Mouse (Mus musculus): ENCODE data around the gene Aldh1l1. TPM values are rescaled to one million over a fixed set of nuclear protein-coding genes. Genes with fewer than 3 reads are reported as not detected.

The Aldh1l1 gene
- polyA plus RNA-seq, 1 experiment from 2014 or later: 101 TPM

DNA sequence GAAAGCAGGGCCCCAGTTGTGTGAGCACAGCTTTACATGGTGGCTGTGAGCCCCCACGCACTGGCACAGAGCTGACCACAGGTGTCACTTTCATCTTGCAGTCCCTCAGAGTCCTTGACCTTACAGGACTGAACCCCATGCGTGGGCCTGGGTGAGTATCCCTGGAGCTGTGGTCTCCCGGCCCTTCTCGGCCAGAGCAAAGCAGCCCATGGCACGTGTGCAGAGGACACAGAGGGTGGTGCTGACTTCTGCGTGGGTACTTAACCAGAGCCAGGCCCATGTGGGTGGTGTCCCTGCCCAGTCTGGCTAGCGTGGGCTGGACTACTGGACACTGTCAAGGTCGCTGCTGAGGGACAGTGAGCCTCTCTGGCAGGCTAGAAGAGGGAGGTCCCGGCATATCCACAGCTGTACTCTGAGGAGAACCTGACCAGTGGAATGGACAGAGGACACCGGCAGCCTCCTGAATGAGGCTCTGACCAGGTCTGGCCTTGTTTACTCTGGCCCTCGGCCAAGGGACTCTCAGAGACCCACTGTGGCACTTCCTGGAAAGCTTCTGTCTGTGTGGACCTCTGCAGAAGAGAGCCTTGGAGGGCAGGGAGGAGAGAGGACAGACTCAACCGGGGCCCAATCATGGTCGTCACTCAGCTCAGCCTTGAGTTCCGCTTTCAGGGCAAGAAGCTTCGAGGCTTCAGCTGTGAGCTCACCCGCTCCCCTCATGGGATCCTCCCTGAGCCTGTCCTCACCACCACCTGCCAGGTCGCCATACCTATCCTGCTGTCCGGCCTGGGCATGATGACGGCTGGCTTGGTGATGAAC, 132.8 kb downstream of the Aldh1l1 start:
- WGBS: 89% methylated on average over 19 of the region's 19 CpGs
- ATAC-seq: no peak

GRCm38 (mm10) chr6:90619936-90620335, 133.7 kb downstream of the Aldh1l1 start:
- H3K27ac ChIP-seq (ENCODE audit: low read depth, low read length): no peak overlapping the region
- H3K36me3 ChIP-seq (ENCODE audit: control insufficient read depth, insufficient read depth, low read length): no peaks in the 10 kb centered on the region
- H3K27me3 ChIP-seq (replicated peaks; ENCODE audit: control insufficient read depth, insufficient read depth, low read length): no peaks in the 10 kb centered on the region
- ATAC-seq: no peak
- H3K4me1 ChIP-seq (ENCODE audit: control insufficient read depth, insufficient read depth, low read depth, low read length): peaks cover 5% of the 10 kb centered on the region
- WGBS: 63% methylated on average over 5 of the region's 5 CpGs
- no peak overlapping the region for H3K4me3 ChIP-seq (ENCODE audit: low read length)
- H3K9ac ChIP-seq (ENCODE audit: low read depth, low read length): no peak overlapping the region
- H3K4me2 ChIP-seq (ENCODE audit: low read length): no peak overlapping the region
- H3K9me3 ChIP-seq (ENCODE audit: control insufficient read depth, low read length): no peaks in the 10 kb centered on the region

More for the DNA sequence above, 132.8 kb downstream of the Aldh1l1 start:
- Histone ChIP-seq H3K4me1 (ENCODE audit: control insufficient read depth, insufficient read depth, low read depth, low read length) (peaks cover 5% of the 10 kb centered on the region), H3K36me3 (ENCODE audit: control insufficient read depth, insufficient read depth, low read length) (no peaks in the 10 kb centered on the region), H3K9me3 (ENCODE audit: control insufficient read depth, low read length) (no peaks in the 10 kb centered on the region), H3K9ac (ENCODE audit: low read depth, low read length) (no peak overlapping the region), H3K4me3 (ENCODE audit: low read length) (no peak overlapping the region), H3K27ac (ENCODE audit: low read depth, low read length) (no peak overlapping the region), H3K4me2 (ENCODE audit: low read length) (no peak overlapping the region), H3K27me3 (replicated peaks; ENCODE audit: control insufficient read depth, insufficient read depth, low read length) (no peaks in the 10 kb centered on the region)

GRCm38 (mm10) chr6:90620791-90621583, 134.8 kb downstream of the Aldh1l1 start:
- H3K9ac ChIP-seq (ENCODE audit: low read depth, low read length): no peak overlapping the region
- peaks cover 5% of the 10 kb centered on the region for H3K4me1 ChIP-seq (ENCODE audit: control insufficient read depth, insufficient read depth, low read depth, low read length)
- no peak overlapping the region for H3K27ac ChIP-seq (ENCODE audit: low read depth, low read length)
- H3K36me3 ChIP-seq (ENCODE audit: control insufficient read depth, insufficient read depth, low read length): no peaks in the 10 kb centered on the region
- H3K4me2 ChIP-seq (ENCODE audit: low read length): no peak overlapping the region
- 54% methylated on average over 9 of the region's 9 CpGs for WGBS
- ATAC-seq: no peak
- H3K9me3 ChIP-seq (ENCODE audit: control insufficient read depth, low read length): no peaks in the 10 kb centered on the region
- H3K27me3 ChIP-seq (replicated peaks; ENCODE audit: control insufficient read depth, insufficient read depth, low read length): no peaks in the 10 kb centered on the region
- no peak overlapping the region for H3K4me3 ChIP-seq (ENCODE audit: low read length)

- Histone ChIP-seq H3K4me3 (ENCODE audit: low read length) (no peak overlapping the region), H3K36me3 (ENCODE audit: control insufficient read depth, insufficient read depth, low read length) (no peaks in the 10 kb centered on the region), H3K4me1 (ENCODE audit: control insufficient read depth, insufficient read depth, low read depth, low read length) (peaks cover 5% of the 10 kb centered on the region), H3K27me3 (replicated peaks; ENCODE audit: control insufficient read depth, insufficient read depth, low read length) (no peaks in the 10 kb centered on the region), H3K9me3 (ENCODE audit: control insufficient read depth, low read length) (no peaks in the 10 kb centered on the region), H3K4me2 (ENCODE audit: low read length) (no peak overlapping the region), H3K27ac (ENCODE audit: low read depth, low read length) (no peak overlapping the region), H3K9ac (ENCODE audit: low read depth, low read length) (no peak overlapping the region)
- ATAC-seq: no peak
- 75% methylated on average over 6 of the region's 6 CpGs for WGBS
These were observed 135.3 kb downstream of the Aldh1l1 start for GRCm38 (mm10) chr6:90621584-90621890.

DNA sequence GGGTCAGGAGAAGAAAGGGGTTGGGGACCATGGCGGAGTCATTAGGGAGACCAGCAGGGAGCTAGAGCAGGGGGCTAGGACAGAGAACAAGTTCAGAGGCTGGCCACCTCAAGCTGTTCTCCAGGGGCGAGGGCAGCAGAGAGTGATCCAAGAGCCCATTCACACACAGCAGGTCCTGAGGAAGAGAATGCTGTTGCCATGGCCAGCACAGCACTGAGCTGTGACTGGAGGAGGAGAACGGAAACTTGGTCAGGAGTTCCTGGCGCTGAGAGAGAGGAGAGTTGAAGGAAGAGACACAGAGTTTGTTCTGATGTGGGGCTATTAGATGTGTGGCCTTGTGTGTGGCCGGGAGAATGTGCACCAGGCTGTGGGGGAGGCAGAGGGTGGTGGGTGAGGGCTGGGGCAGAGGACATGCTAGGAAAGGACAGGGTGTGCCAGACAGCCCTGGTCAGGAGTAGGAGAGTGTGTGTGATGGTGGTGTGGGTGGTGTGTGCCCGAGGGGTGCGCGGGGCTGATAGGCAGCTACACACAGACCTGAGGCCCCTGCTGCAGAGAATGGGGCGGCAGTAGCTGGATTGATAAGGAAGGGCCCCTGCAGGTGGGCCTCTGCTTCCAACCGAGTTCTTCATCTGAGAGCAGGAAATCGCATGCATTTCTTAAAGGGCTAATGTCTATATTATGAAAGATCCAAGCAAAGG, 136.7 kb downstream of the Aldh1l1 start:
- Histone ChIP-seq H3K9me3 (ENCODE audit: control insufficient read depth, low read length) (no peaks in the 10 kb centered on the region), H3K27me3 (replicated peaks; ENCODE audit: control insufficient read depth, insufficient read depth, low read length) (no peaks in the 10 kb centered on the region), H3K9ac (ENCODE audit: low read depth, low read length) (no peak overlapping the region), H3K4me1 (ENCODE audit: control insufficient read depth, insufficient read depth, low read depth, low read length) (peaks cover 5% of the 10 kb centered on the region), H3K27ac (ENCODE audit: low read depth, low read length) (no peak overlapping the region), H3K4me2 (ENCODE audit: low read length) (no peak overlapping the region), H3K36me3 (ENCODE audit: control insufficient read depth, insufficient read depth, low read length) (no peaks in the 10 kb centered on the region), H3K4me3 (ENCODE audit: low read length) (no peak overlapping the region)
- peak; percentile 58; the same call in 1 of the 2 replicates for ATAC-seq
- WGBS: 36% methylated on average over 11 of the region's 11 CpGs

GRCm38 (mm10) chr6:90623456-90623836, 137.2 kb downstream of the Aldh1l1 start:
- Histone ChIP-seq H3K4me3 (ENCODE audit: low read length) (no peak overlapping the region), H3K4me2 (ENCODE audit: low read length) (no peak overlapping the region), H3K27me3 (replicated peaks; ENCODE audit: control insufficient read depth, insufficient read depth, low read length) (no peaks in the 10 kb centered on the region), H3K27ac (ENCODE audit: low read depth, low read length) (no peak overlapping the region), H3K9ac (ENCODE audit: low read depth, low read length) (no peak overlapping the region), H3K4me1 (ENCODE audit: control insufficient read depth, insufficient read depth, low read depth, low read length) (peaks cover 5% of the 10 kb centered on the region), H3K9me3 (ENCODE audit: control insufficient read depth, low read length) (no peaks in the 10 kb centered on the region), H3K36me3 (ENCODE audit: control insufficient read depth, insufficient read depth, low read length) (no peaks in the 10 kb centered on the region)
- 83% methylated on average over 5 of the region's 5 CpGs for WGBS
- no peak for ATAC-seq

- H3K36me3 ChIP-seq (ENCODE audit: control insufficient read depth, insufficient read depth, low read length): no peaks in the 10 kb centered on the region
- 86% methylated on average over 6 of the region's 6 CpGs for WGBS
- no peak for ATAC-seq
- H3K27me3 ChIP-seq (replicated peaks; ENCODE audit: control insufficient read depth, insufficient read depth, low read length): no peaks in the 10 kb centered on the region
- H3K4me3 ChIP-seq (ENCODE audit: low read length): no peak overlapping the region
- H3K9me3 ChIP-seq (ENCODE audit: control insufficient read depth, low read length): no peaks in the 10 kb centered on the region
- no peak overlapping the region for H3K4me2 ChIP-seq (ENCODE audit: low read length)
- H3K27ac ChIP-seq (ENCODE audit: low read depth, low read length): no peak overlapping the region
- peaks cover 5% of the 10 kb centered on the region for H3K4me1 ChIP-seq (ENCODE audit: control insufficient read depth, insufficient read depth, low read depth, low read length)
- H3K9ac ChIP-seq (ENCODE audit: low read depth, low read length): no peak overlapping the region
These were observed 138.0 kb downstream of the Aldh1l1 start for GRCm38 (mm10) chr6:90624184-90624583.

- Histone ChIP-seq H3K27ac (ENCODE audit: low read depth, low read length) (no peak overlapping the region), H3K4me2 (ENCODE audit: low read length) (no peak overlapping the region), H3K4me3 (ENCODE audit: low read length) (no peak overlapping the region), H3K9me3 (ENCODE audit: control insufficient read depth, low read length) (no peaks in the 10 kb centered on the region), H3K9ac (ENCODE audit: low read depth, low read length) (no peak overlapping the region), H3K27me3 (replicated peaks; ENCODE audit: control insufficient read depth, insufficient read depth, low read length) (no peaks in the 10 kb centered on the region), H3K4me1 (ENCODE audit: control insufficient read depth, insufficient read depth, low read depth, low read length) (peaks cover 5% of the 10 kb centered on the region), H3K36me3 (ENCODE audit: control insufficient read depth, insufficient read depth, low read length) (no peaks in the 10 kb centered on the region)
- ATAC-seq: no peak
- 77% methylated on average over 11 of the region's 11 CpGs for WGBS
These were observed 138.5 kb downstream of the Aldh1l1 start for GRCm38 (mm10) chr6:90624733-90625132.
